Mouse (Mus musculus) T-helper 1 cell (primary cell): Measurements from ENCODE around the gene Pbxip1.

Experiments
- in situ Hi-C: fragments of 300-600 bp; cut with MboI, MseI; formaldehyde crosslinking; loops from one replicate; pipeline ENCODE4 v1.15.1; 2025; ENCODE audit warnings: high pct_unique_total_duplicates

The Pbxip1 gene

GRCm38 (mm10) chr3:89484766-89485524 is 48.4 kb downstream of the Pbxip1 start:
- in situ Hi-C loops: loop anchor here (5.0 kb wide), 1 partner anchor 38 kb away; no protein-coding TSS in a partner anchor

DNA sequence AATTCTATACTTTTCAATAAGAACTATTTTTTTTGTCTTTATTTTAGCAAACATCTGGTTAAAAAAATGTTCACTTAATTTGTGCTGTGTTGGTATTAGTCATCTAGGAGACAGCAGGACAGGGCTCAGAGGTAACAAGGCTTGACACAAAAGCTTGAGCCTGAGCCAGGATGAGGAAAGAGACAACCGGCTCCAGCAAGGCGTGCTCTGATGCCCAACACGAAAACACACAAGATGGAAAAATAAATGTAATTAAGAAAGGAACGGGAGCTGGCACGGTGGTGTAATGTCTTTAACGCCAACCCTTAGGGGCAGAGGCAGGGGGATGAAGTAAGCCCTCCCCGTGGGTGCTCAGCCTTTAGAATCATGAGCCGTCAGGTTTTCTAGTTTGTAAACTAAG is 49.6 kb downstream of the Pbxip1 start:
- in situ Hi-C loops: no loop called here

DNA sequence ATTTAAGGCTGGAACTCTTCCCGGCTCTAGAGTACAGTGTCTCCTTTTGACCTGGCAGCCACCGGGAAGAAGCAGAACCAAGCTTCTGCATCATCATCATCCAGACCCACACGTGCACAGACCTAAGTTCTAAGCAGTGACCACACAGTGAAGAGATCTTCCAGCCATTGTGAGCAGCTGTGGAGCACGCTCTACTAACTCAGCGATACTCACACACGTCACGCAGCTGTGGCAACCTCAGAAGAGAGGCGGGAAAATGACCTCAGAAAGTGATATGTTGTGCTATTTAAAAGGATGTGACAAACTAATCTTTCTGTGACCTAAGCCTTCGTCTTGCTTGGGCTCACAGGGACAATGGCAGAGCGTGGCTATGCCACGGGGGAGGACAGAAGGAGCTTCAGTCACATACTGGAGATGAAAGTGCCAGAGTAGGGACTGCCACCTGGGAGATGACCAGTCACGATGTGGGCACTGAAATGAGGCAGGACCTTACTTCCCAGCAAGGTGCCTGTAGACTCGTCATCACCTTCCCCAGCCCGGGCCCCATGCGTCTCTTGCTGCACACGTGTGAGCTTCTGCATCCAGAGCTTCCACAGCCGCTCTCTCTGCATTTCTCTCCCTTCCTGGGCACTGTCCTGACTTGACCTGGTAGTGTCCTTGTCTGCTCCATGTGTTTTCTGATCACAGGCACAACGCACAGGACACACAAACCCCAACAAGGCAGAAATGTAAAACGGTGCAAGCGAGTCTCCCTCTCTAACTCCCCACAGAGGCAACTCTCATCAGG is 50.6 kb downstream of the Pbxip1 start:
- in situ Hi-C loops: no loop called here

DNA sequence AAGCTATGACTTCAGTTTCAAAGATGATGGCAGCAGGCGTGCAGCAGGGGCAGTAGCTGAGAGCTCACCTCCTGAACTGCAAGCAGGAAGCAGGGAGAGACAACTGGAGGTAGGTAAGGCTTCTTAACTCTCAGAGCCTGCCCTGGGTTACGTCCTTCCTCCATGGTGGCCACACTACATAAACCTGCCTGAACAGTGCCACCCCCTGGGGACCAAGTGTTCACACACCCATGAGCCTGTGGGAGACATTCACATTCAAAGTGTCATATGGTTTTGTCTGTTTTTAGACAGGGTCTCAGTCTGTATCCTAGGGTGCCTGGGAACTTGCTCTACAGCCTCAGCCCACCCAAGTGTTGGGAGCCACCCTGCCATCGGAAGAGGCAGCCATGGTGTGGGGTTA is 54.3 kb downstream of the Pbxip1 start:
- in situ Hi-C loops: no loop called here

- in situ Hi-C loops: no loop called here
Measured at GRCm38 (mm10) chr3:89491559-89491958, 55.1 kb downstream of the Pbxip1 start.

GRCm38 (mm10) chr3:89492701-89493151 is 56.2 kb downstream of the Pbxip1 start:
- in situ Hi-C loops: no loop called here

DNA sequence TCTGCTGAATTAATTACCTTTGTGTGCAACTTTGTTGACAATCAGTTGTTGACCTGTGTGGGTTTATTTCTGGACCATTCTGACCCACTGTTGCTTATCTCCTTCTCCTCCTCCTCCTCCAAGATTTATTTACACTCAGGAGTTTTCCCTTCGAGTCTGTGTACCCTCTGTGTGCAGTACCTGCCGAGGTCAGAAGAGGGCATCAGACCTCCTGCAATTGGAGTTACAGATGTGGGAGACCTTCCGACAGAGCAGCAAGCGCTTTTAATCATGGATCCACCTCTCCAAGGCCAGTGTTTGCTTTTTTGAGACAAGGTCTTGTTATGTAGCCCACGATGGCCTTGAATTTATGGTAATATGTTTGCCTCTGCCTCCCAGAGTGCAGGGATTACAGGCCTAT is 58.1 kb downstream of the Pbxip1 start:
- in situ Hi-C loops: no loop called here

GRCm38 (mm10) chr3:89496366-89496765 is 59.9 kb downstream of the Pbxip1 start:
- in situ Hi-C loops: no loop called here

DNA sequence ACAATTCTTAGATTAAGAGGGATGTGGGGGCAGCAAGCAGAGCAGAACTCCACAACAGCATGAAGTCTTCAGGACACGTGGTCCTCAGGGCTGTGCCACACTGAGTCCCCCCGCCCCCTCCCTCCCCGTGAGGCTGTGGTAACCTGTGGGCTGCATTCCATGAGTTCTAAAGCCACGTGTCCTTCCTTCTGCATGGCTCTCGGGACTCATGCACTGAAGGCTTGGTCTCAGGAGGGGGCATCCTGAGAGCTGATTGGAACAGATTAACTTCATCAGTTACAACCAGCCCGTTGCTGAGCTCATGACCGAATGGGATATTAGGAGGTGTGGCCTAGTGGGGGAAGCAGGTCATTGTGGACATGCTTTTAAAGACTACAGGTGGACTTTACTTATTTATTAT is 63.2 kb downstream of the Pbxip1 start:
- in situ Hi-C loops: no loop called here
